Mouse (Mus musculus) macrophage (primary cell): ENCODE data around the gene Kdf1. TPM values are rescaled to one million over a fixed set of nuclear protein-coding genes. Genes with fewer than 3 reads are reported as not detected.
"Not testable (repeated sequence)": the region's sequence is repeated elsewhere in the genome, so short reads cannot be mapped to it uniquely, and the experiment has no call there.

Source experiments
- H3K27ac ChIP-seq: fragments of 350-480 bp; formaldehyde crosslinking; 2 replicates; pipeline ENCODE4 v1.9.0; 2021
- H3K36me3 ChIP-seq: fragments of 350-480 bp; formaldehyde crosslinking; 2 replicates; pipeline ENCODE4 v1.9.0; 2021; ENCODE audit errors: inconsistent target
- H3K4me3 ChIP-seq: fragments of 350-480 bp; formaldehyde crosslinking; 2 replicates; pipeline ENCODE4 v1.9.0; 2021; ENCODE audit errors: inconsistent target
- H3K79me2 ChIP-seq: fragments of 350-480 bp; formaldehyde crosslinking; 2 replicates; pipeline ENCODE4 v1.9.0; 2021; ENCODE audit errors: inconsistent target
- WGBS: methylation state at CpG from one replicate; pipeline ENCODE4 v1.1.7; 2026; ENCODE audit warnings: inconsistent platforms; ENCODE audit not compliant: missing documents; 5-methylcytosine and 5-hydroxymethylcytosine counted together
- polyA plus RNA-seq: library from polyadenylated mRNA; stranded (reverse); fragments of 250-400 nt; gene quantifications from 3 replicates; pipeline ENCODE4 v1.2.4, GENCODE M21; 2018; ENCODE audit warnings: inconsistent platforms

Kdf1 gene
- polyA plus RNA-seq, 1 experiment from 2014 or later, result not detected

DNA sequence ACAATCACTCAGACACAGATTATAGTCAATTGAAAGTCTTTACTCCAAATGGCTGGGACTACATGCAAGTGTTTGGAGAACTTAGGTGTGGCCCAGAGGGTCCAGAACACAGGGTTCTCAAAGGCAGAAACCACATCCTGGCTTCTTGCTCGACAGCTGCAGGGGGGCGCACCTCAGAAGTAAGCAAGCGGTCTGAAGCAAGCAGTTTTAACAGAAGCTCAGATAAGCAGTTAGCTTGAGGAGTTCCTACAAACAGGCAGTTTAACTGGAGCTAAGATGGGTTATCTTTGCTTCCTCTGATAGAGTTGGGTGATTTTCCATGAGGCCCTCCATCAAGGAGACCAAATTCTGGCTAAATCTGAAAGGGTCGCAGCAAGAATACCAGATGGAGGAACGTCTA, 12.2 kb upstream of the Kdf1 start:
- Histone ChIP-seq H3K27ac (no peak overlapping the region), H3K79me2 (no peaks in the 10 kb centered on the region), H3K4me3 (no peak overlapping the region), H3K36me3 (no peaks in the 10 kb centered on the region)
- 18% methylated on average over 5 of the region's 5 CpGs for whole genome bisulfite sequencing

GRCm38 (mm10) chr4:133508990-133509389, 9.8 kb upstream of the Kdf1 start:
- Histone ChIP-seq H3K4me3 (no peak overlapping the region), H3K79me2 (no peaks in the 10 kb centered on the region), H3K36me3 (no peaks in the 10 kb centered on the region), H3K27ac (no peak overlapping the region)
- WGBS, result 94% methylated on average over 7 of the region's 7 CpGs

DNA sequence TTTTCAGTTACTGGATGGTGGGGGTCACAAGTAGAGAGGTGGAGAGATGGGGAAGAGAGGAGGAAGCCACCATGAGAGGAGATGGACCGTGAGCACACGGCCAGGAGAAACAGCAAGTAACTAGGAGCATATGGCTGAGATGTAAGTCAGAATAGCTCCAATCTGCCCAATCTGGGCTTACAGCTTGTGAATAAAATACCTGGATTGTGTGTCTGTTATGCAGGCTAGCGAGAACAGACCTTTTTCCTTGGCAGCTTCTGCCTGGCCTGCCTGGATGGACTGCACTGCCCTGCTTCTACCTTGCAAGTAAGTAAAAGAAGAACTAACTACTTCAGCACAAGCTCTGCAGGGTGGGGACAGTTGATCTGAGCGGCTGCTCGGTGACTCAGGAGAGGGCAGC, 7.7 kb upstream of the Kdf1 start:
- WGBS, result 69% methylated on average over 5 of the region's 5 CpGs
- Histone ChIP-seq H3K36me3 (no peaks in the 10 kb centered on the region), H3K79me2 (no peaks in the 10 kb centered on the region)

DNA sequence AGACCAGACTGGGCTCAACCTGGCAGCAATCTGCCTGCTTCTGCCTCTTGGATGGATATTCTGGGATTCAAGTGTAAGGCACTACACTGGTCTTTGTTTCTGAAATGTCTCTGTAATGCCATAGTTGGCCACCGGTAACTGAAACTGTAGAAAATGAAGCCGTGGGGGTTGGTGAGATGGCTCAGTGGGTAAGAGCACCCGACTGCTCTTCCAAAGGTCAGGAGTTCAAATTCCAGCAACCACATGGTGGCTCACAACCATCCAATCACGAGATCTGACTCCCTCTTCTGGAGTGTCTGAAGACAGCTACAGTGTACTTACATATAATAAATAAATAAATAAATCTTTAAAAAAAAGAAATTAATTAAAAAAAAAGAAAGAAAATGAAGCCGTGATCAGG, 6.3 kb upstream of the Kdf1 start:
- H3K79me2 ChIP-seq, H3K27ac ChIP-seq, H3K4me3 ChIP-seq, H3K36me3 ChIP-seq: not testable (repeated sequence)
- 79% methylated on average over 3 of the region's 5 CpGs for WGBS

More for the DNA sequence above, 7.7 kb upstream of the Kdf1 start:
- no peak overlapping the region for H3K27ac ChIP-seq
- H3K4me3 ChIP-seq, result no peak overlapping the region

DNA sequence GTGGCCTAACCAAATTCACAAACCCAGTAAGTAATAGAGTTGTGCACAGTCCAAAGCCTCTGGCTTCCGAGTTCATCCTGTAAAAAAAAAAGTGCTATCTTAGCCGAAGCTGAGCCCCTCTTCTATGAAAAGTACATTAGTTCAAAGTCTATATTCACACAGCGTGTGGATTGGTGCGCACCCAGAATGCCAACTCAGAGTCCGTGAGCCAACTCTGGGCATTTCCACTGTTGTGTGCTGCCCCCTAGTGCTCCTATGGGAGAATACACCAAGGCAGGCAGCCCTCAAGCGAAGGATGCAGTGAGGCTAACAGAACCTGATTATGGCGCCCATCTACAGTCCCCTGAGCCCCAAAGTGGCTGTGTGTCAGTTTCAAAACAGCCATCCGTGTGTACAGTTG, 5.8 kb upstream of the Kdf1 start:
- Histone ChIP-seq H3K4me3 (no peak overlapping the region), H3K79me2 (no peaks in the 10 kb centered on the region), H3K36me3 (no peaks in the 10 kb centered on the region), H3K27ac (no peak overlapping the region)
- 18% methylated on average over 8 of the region's 8 CpGs for WGBS

DNA sequence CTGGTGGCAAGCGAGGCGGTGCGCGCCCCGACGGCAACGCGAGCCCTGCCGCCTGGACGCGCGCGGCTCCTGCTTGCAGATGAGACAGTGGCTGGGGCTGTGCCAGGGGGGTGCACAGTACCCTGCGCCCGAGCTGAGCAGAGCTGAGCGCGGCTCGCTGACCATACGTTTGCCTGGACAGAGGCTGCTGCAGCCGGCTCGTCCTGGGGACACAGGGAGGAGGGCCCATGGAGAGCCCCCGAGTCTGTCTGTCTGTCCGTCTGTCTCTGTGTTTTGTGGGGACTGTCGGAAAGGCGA, 554 bp downstream of the Kdf1 start:
- no peaks in the 10 kb centered on the region for H3K79me2 ChIP-seq
- 21% methylated on average over 25 of the region's 25 CpGs for WGBS
- no peaks in the 10 kb centered on the region for H3K36me3 ChIP-seq
- H3K27ac ChIP-seq, result no peak overlapping the region
- H3K4me3 ChIP-seq, result no peak overlapping the region

DNA sequence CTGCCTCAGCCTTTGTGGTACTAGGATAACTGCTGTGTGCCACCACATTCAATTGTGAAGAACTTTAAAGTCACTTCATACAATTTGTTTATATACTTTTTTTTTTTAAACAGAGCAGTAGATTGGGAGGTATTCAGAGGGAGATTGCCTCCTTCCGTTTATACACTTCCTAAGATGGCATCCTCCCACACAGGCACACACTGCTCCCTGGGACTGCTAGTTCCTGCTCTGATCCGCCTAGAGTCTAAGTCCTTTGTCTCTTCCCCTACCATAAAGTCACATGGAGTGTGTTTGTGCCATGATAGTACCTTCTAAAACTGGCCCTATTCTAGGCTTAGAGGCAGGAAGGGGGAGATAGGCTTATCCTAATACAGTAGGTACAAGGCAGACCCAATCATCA, 2.7 kb downstream of the Kdf1 start:
- H3K4me3 ChIP-seq, result no peak overlapping the region
- no peak overlapping the region for H3K27ac ChIP-seq
- no peaks in the 10 kb centered on the region for H3K36me3 ChIP-seq
- 90% methylated on average over 2 of the region's 2 CpGs for WGBS
- no peaks in the 10 kb centered on the region for H3K79me2 ChIP-seq

DNA sequence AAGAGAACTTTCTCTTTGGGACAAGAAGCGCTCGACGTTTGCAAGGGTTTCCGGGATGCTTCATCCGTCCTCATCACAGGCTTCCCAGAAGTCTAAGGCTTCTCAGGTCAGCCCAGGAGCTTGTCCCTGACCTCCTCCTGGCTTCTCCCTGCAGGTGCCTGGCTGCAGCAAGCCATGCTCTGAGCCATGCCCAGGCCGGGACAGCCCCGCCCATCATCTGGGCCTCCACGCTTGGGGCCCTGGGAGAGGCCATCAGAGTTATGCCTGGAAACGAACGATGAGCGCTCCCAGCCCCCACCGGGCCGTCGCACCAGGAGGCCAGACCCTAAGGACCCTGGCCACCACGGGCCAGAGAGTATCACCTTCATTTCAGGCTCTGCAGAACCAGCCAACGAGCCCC, 9.0 kb downstream of the Kdf1 start:
- 90% methylated on average over 16 of the region's 16 CpGs for WGBS
- H3K36me3 ChIP-seq, result peaks cover 14% of the 10 kb centered on the region; the same call in 1 of the 2 replicates
- no peaks in the 10 kb centered on the region for H3K79me2 ChIP-seq
- no peak overlapping the region for H3K27ac ChIP-seq
- H3K4me3 ChIP-seq, result no peak overlapping the region

GRCm38 (mm10) chr4:133532777-133533176, 14.0 kb downstream of the Kdf1 start:
- Histone ChIP-seq H3K79me2 (no peaks in the 10 kb centered on the region; the same call in 1 of the 2 replicates), H3K36me3 (peaks cover 47% of the 10 kb centered on the region), H3K4me3 (no peak overlapping the region), H3K27ac (no peak overlapping the region)
- WGBS, result 67% methylated on average over 3 of the region's 3 CpGs

DNA sequence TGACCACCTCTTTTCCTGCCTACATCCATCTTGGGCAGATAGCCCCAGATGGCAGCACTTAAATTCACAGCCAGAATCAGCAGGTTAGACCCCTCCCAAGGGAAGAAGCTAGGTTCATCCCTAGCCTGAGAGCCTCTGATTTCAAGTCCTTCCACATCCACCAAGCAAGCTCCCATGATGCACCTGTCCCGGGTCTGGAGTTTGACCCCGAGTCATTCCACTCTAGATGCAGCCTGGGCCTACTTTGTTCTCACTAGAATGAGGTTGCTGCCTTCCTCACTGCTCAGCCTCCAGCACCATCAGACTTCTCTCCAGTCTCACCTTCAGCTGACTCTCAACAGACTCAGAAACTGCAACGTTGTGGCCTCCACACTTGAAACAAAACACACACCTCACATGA, 17.3 kb downstream of the Kdf1 start:
- Histone ChIP-seq H3K27ac (no peak overlapping the region), H3K79me2 (peaks cover 33% of the 10 kb centered on the region; the same call in 1 of the 2 replicates), H3K4me3 (no peak overlapping the region), H3K36me3 (peaks cover 64% of the 10 kb centered on the region)
- 90% methylated on average over 3 of the region's 3 CpGs for WGBS

DNA sequence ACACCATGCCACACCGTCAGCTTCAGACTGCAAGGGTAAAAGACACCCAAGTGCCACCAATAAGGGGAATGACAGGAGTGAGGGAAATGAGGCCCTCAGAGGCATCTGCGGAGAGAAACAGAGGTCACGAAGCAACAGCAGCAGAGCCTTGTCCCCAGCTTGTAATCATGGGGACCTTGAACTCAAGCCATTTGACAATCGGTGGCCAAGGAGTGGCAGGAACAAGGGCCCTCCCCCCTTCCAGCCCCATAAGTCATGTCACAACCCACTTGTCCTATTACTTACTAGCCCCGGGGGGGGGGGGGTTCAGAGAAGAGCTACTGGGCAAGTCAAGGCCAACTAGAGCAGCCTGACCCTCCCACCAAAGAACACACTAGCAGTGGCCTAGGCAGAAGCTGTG, 17.9 kb downstream of the Kdf1 start:
- H3K79me2 ChIP-seq, result peaks cover 39% of the 10 kb centered on the region; the same call in 1 of the 2 replicates
- no peak overlapping the region for H3K4me3 ChIP-seq
- no peak overlapping the region for H3K27ac ChIP-seq
- WGBS, result 85% methylated on average over 5 of the region's 5 CpGs
- peaks cover 62% of the 10 kb centered on the region for H3K36me3 ChIP-seq

- WGBS, result under 1% methylated on average over 54 of the region's 77 CpGs
- Histone ChIP-seq H3K27ac (peak within 1 kb of the TSS; percentile 24; the same call in 1 of the 2 replicates), H3K79me2 (peaks cover 50% of the 10 kb centered on the region), H3K4me3 (peak within 1 kb of the TSS; percentile 94), H3K36me3 (peaks cover under 1% of the 10 kb centered on the region; the same call in 1 of the 2 replicates)
Measured at GRCm38 (mm10) chr4:133545272-133546231, 26.8 kb downstream of the Kdf1 start, which contains the start of gene Nudc. Nudc (minus strand) TSS chr4:133545996.

DNA sequence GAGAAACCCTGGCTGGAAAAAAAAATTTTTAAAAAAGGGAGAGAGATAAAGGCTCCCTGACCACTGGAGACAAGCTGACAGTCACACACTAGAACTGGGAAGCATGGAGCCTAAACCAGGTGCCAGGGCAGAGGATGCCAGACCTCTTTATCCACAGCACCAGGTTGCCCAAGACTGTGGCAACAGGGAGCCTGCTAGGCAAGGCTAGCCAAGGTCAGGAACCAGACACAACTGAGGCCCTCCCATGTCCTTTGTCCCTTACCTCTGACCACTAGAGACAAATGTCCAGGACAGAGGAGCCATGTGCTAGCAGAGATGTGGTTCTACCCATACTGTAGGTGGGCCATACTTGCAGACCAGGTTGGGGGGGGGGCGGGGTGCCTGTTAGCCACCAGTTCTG, 33.3 kb downstream of the Kdf1 start:
- Histone ChIP-seq H3K27ac (no peak overlapping the region), H3K36me3 (no peaks in the 10 kb centered on the region), H3K79me2 (no peaks in the 10 kb centered on the region), H3K4me3 (no peak overlapping the region)
- 100% methylated on average over 1 of the region's 1 CpGs for WGBS

DNA sequence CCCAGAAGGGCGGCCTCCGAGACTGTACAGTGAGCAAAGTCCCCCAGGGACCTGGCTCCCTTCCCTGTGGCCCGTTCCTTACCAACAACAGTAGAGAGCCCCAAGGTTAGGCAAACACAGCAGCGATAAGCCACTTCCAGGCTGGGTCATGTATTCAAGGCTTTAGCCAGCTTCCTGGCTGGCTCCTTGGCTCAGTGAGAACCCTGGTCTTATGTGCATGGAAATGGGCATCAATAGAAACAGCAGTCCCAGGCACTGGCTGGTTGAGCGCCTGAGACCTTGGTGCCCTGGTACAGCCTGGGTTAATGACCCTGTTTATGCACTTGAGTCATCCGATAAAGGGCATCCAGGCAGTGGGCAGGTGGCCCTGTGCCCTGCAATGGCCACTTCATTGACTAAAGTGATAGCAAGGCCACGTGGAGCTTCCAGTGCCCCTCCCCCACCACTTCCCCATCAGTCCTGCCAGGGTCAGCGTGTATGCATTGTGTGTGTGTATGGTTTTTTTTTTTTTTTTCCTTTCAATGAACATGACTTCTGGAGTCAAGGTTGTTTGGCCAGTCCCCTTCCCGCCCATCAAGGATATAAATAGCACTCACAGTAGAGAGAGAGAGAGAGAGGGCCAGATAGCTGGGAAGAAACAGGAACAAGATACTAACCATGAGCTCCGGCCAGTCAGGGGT, 34.1 kb downstream of the Kdf1 start, which contains the start of gene Nr0b2:
TSS of gene Nr0b2 (plus strand) at position 609 of the 680 bp plus-strand sequence.
- Histone ChIP-seq H3K36me3 (no peaks in the 10 kb centered on the region), H3K79me2 (no peaks in the 10 kb centered on the region), H3K4me3 (no peak within 1 kb of the TSS), H3K27ac (0 out of 2 replicates have a peak within 1 kb of the TSS, but pooled peaks have one; percentile 1)
- WGBS, result 53% methylated on average over 10 of the region's 10 CpGs
